Mouse (Mus musculus) adipocyte (in vitro differentiated cells): ENCODE measurements around the gene Gucd1.
"Not testable (repeated sequence)": the region's sequence is repeated elsewhere in the genome, so short reads cannot be mapped to it uniquely, and the experiment has no call there.

Experiments used
- DNase-seq: peaks from one replicate; pipeline ENCODE4 v3.0.0-alpha.2; 2016; ENCODE audit warnings: low spot score

Gene Gucd1

DNA sequence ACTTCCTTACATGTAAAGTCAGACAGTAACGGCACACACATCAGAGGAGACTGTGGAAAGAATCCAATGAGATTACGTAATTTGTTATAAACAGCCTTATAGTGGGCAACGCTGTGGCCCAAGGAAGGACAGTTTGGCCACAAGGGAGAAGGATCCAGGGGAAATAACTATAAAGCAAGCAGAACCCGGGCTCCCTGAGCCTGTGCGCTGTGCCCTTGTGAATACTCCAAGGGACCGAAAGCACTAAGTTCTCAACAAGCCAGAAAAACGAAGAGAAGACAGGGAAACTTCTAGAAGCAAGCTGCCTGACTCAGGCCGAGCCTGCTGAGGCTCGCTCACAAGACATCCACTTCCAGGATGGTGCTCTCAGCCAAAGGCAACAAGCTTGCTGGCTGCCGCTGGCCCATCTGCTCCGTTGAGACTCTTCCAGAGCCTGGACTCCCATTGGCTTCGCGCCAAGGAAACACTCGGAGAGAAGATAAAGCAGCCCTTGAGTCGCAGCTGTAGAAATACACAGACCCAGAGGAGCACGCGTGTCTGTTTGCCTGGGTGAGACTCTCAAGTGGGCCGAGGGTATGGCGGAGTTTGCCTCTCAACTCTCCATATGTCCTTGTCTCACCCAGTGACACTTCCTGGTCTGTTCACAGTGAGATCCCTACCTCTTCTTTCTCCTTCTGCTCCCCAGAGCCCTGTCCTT, 144.0 kb downstream of the Gucd1 start:
- peak; percentile 65 for DNase-seq

DNA sequence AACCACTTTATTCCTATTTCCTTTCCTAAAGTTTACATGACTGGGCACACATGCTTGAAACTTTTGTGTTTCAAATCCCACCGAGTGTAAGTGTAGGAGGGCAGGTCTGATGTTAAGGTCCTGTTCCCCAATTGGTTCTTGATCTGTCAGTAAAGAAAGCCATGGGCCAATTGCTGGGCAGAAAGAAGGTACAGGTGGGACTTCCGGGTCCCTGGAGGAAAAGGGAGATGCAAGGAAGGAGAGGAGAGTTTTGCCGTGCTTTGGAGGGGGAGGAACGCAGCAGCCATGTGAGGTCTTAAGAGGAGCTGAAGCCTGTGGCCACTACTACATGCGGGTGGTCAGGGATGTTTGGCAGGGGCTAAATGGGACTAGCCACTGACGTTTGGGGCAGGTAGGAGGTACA, 152.5 kb downstream of the Gucd1 start:
- no peak for DNase-seq

- DNase-seq = no peak
Measured at GRCm38 (mm10) chr10:75364796-75365195, 153.0 kb downstream of the Gucd1 start.

DNA sequence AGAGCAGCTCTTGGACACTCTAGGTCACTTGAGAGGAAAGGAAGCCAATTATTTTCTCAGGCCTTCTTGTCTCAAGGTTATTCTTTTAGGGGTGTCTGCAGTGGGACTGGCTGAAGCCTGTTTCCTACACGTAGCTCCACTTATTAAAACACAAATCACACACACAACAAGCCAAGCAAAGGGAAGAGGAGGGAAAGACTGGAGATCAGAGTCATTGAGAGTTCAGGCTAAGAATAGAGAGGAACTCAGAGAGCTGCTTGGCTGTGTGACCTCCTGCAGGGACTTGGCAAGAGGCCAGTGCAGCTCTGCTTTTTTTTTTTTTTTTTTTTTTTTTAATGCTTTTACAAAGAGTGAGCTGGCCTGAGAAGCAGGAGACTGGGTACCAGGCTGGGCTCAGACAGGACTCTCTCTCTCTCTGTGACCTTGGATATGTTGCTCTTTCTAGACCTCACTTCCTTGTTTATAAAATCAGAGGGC, 153.5 kb downstream of the Gucd1 start:
- DNase-seq = peak; percentile 73

- DNase-seq = no peak
Measured at GRCm38 (mm10) chr10:75355341-75355740, 162.4 kb downstream of the Gucd1 start.

DNA sequence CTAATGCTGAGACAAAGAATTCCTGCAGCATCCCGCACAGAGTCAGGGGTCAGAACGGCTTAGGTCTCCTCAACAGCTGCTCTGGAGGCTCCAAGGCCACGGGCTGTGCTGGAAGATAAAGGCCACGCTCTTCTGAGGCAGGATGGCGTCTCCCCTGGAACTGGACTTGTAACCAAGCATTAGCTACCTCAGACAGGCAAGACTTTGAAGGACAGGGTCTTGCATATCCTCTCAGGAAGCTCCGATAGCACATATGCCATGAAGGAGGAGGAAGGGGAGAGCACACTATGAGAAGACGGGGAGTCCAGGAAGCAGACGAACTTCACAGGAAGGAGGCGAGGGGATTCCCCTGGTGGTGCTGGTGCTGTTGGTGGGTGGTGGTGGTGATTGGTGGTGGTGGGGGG, 163.9 kb downstream of the Gucd1 start:
- DNase-seq = not testable (repeated sequence)

DNA sequence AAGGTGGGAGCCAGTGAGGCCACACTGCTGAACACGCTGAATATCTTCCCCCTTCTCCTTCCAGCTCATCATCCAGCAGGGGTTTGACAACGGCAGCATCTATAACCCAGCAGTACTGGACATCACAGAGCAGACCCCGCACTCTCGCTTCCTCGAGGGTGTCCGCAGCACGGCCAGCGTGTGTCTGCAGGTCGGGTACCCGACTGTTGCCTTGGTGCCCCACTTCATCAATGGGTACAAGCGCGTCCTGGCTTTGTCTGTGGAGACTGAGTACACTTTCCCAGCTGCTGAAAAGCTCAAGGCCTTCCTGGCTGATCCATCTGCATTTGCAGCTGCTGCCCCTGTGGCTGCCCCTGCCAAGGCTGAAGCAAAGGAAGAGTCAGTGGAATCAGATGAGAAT, 165.2 kb downstream of the Gucd1 start:
- no peak for DNase-seq

- no peak for DNase-seq
Measured at GRCm38 (mm10) chr10:75350564-75350963, 167.2 kb downstream of the Gucd1 start.

DNA sequence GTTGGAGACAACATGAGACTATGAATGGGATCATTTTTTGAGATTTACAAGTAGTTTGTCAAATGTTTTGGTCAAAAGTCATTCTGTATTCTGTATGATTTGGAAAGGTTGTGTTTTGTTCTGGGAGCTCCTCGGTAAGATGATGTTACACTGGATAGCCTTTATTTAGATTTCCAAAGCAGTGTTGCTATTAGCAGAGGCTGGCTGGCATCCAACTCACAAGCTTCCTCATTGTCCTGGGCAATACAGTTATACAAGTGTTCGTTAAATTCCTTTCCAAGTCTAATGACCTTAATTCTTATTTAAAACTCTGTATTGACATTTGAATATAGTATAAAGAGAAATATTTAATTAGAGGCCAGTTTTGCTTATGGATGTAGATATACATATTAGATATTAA, 172.5 kb downstream of the Gucd1 start:
- DNase-seq = no peak

DNA sequence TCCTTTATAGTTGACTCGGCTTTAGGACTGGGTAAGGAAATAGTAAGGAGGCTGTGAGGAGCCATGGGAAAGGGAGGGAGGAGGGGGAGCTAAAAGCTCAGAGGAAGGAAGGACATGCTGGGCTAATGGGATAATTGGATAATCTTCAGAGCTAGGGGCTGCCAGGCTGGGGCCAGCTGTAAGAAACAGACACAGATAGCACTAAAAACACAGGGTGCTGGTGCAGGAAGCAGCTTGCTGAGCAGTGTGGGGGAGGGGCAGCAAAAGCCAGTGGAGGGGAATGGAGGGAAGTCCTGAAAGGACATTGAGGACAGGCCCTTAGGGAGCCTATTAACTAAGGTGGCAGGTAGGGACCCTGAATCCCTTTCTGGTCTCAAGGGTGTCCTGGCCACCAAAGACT, 173.2 kb downstream of the Gucd1 start:
- not testable (repeated sequence) for DNase-seq

DNA sequence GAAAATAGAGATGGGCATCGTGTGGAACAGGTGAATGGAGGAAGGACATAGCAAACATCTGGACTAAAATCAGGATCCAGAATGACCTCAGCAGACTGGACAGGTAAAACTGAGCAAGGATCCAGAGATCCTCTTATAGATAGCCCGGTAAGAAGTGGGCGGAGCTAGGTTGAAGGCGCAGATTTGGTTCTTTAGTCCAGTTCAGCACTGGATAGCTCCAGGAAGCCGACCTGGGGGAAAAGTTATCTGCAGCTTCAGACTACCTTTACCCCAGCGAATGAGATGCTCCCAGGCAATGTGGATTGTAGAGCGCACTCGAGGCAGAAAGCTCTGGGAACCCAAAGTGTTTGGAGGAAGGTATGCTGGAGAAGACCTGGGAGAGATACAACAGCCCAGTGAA, 175.8 kb downstream of the Gucd1 start:
- DNase-seq = no peak

- DNase-seq = no peak
Measured at GRCm38 (mm10) chr10:75339377-75339776, 178.4 kb downstream of the Gucd1 start.

- DNase-seq = no peak
Measured at GRCm38 (mm10) chr10:75338852-75339251, 178.9 kb downstream of the Gucd1 start.

- DNase-seq = no peak
Measured at GRCm38 (mm10) chr10:75337231-75337630, 180.5 kb downstream of the Gucd1 start.

DNA sequence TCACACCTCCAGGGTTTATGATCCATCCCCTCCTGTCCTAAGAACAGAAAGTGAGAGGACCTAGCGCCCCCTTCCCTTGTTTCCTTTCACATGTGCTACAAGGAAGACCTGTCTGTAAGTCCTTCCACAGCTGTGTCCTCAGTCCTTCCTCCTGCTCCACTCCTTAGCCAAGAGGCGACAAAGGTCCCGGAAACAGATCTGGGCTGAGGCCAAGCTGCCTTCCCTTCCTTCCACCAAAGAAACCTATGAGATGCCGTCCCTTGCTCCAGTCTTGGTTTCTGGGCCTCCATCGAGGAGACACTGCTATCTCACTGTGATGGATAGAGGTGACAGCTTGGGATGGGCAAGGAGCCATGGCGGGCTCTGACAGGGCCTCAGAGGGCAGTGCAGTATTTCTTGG, 182.7 kb downstream of the Gucd1 start:
- no peak for DNase-seq

GRCm38 (mm10) chr10:75334175-75334574, 183.6 kb downstream of the Gucd1 start:
- DNase-seq = no peak

DNA sequence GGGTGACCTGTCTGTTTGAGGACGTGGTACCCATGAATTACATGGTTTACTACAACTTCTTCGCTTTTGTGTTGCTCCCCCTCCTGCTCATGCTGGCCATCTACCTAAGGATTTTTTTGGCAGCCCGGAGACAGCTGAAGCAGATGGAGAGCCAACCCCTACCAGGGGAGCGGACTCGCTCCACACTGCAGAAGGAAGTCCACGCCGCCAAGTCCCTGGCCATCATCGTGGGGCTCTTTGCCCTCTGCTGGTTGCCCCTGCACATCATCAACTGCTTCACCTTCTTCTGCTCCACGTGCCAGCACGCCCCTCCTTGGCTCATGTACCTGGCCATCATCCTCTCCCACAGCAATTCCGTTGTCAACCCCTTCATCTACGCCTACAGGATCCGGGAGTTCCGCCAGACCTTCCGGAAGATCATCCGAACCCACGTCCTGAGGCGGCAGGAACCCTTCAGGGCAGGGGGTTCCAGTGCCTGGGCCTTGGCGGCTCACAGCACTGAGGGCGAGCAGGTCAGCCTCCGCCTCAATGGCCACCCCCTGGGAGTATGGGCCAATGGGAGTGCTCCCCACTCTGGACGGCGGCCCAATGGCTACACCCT, 184.5 kb downstream of the Gucd1 start:
- no peak for DNase-seq

DNA sequence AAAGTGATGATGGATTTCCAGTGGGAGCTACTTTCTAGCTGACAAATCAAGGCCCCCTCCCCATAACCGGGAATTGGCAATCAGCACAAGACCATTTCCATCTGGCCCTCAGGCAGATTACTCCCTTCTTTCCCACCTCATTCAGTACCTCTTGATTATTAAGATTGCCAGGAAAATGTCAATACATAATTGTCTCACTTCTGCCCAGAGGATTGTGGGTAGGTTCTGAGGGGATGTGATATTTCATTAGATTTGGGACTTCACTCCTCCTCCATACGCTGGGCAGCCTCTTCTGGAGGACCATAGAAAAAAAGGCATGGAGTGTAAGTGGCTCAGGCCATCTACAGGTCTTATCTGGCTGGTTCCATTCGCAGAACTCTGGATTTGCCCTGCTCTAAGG, 185.5 kb downstream of the Gucd1 start:
- DNase-seq = no peak

DNA sequence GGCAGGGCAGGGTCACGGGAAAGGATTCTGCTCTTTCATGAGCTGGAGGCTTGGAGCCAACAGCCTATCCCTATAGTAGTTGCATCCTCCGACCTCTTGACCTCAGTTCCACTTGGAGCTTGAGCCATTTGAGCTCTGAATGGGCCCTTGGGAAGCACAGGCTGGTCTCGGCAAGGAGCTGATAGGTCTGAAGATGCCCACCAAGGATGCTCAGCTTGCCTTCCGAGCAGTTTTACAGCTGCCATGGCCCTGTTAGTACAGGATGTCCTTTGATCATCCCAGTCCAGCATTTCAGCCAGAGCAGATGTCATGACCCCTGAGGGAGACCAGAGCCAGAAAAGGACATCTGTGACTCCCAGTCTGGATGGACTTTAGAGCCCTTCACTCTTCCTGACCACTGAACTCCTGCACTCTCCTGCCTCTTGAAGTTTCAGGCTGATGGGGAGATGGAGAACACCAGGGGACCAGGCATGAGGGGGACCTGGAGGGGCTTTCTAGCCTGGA, 189.5 kb downstream of the Gucd1 start:
- DNase-seq = no peak

GRCm38 (mm10) chr10:75327081-75327480, 190.7 kb downstream of the Gucd1 start:
- DNase-seq = no peak

GRCm38 (mm10) chr10:75326553-75326952, 191.2 kb downstream of the Gucd1 start:
- DNase-seq = no peak

- no peak for DNase-seq
Measured at GRCm38 (mm10) chr10:75325821-75326220, 192.0 kb downstream of the Gucd1 start.

DNA sequence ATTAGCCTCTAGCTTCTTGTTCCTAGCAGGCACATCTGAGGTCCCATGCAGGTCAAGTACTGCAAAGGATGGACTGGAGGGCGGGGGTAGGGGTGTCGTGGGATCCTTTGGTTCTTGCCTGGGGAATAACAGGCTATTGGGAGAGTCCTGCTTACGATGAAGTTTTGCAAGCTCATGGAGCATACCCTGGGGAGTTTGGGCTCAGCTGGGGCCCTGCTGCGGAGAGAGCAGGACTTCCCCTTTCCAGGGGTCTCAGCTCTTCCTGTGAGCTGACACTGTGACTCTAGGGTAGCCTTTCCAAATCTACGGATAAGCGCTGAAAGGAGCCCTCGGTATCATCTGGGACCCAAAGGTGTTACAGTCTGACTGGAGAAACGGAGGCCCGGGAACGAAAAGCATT, 193.4 kb downstream of the Gucd1 start:
- no peak for DNase-seq

DNA sequence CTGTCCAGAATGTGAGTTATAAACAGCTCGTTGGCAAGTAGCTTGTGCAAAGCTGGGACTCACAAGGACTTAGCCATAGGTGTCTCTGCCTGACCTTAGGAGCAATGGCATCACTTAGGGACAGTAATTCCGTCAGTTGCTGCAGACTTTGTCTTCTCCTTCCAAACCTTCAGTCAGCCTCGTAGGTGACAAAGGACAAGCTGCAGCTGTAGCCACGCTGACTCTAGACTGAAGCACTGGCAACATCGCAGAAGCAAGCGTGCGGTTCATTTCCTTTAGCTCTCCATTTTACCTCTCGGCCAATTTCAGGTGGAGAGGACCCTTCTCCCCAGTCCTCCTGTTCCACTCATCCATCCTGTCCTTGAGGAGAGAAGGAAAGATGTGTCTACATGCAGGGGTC, 193.8 kb downstream of the Gucd1 start:
- DNase-seq = no peak
